Mouse (Mus musculus) R1 (cell line): ENCODE measurements around the gene Gm20870.
"Not testable (repeated sequence)": the region's sequence is repeated elsewhere in the genome, so short reads cannot be mapped to it uniquely, and the experiment has no call there.

Source experiments
- DNase-seq: peaks from one replicate; pipeline ENCODE4 v3.0.0-alpha.2; 2018; ENCODE audit warnings: low read depth, low spot score

Gm20870 gene

GRCm38 (mm10) chrY:71691743-71692142 lies at the start of gene Gm20870:
TSS of gene Gm20870 (plus strand) at chrY:71692043.
- DNase-seq: not testable (repeated sequence)
